Mouse (Mus musculus): ENCODE results near the gene Atp5d. TPM values are rescaled to one million over a fixed set of nuclear protein-coding genes. Genes with fewer than 3 reads are reported as not detected.
A peak's percentile ranks its signal among the peaks of the same experiment; 100 is the strongest.
"Not testable (repeated sequence)": the region's sequence is repeated elsewhere in the genome, so short reads cannot be mapped to it uniquely, and the experiment has no call there.

Gene Atp5d
- polyA plus RNA-seq, 1 experiment from 2014 or later: 536 TPM

DNA sequence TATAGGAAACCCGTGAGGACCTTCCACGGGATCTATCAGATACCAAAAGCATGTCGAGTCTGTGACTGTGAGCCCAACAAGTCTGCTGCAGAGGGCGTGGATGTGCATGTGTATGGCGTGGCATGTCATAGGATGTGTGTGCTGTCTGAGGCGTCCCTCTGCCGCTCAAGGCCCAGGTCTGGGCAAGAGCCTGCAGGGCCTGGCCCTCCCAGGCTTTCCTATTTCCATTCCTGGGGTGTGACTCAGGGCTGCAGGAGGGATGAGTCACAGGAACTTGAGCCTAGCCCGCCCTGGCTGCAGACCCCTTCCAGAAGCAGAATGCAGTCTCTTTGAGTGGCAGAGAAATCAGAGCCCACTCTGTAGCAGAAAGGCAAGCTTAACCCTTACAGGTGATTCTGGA is 25.3 kb downstream of the Atp5d start:
- H3K9me3 ChIP-seq (replicated peaks; ENCODE audit: control insufficient read depth, low read length): no peaks in the 10 kb centered on the region
- H3K4me1 ChIP-seq (ENCODE audit: control insufficient read depth, insufficient read depth, low read length): peaks cover 75% of the 10 kb centered on the region
- H3K27ac ChIP-seq (ENCODE audit: low read length): peak overlapping the region; percentile 81
- H3K36me3 ChIP-seq (ENCODE audit: control insufficient read depth, insufficient read depth, low read length): no peaks in the 10 kb centered on the region
- 0 out of 2 replicates have a peak overlapping the region, but pooled peaks have one; percentile 2 for H3K4me2 ChIP-seq (ENCODE audit: low read depth, low read length)
- no peak overlapping the region for H3K4me3 ChIP-seq (replicated peaks; ENCODE audit: low read length)
- 56% methylated on average over 8 of the region's 8 CpGs for WGBS
- no peaks in the 10 kb centered on the region for H3K27me3 ChIP-seq (ENCODE audit: control insufficient read depth, insufficient read depth, low read length)
- no peak for ATAC-seq (ENCODE audit: insufficient read depth, low FRiP score)
- H3K9ac ChIP-seq (ENCODE audit: low read length): peak overlapping the region; percentile 71

DNA sequence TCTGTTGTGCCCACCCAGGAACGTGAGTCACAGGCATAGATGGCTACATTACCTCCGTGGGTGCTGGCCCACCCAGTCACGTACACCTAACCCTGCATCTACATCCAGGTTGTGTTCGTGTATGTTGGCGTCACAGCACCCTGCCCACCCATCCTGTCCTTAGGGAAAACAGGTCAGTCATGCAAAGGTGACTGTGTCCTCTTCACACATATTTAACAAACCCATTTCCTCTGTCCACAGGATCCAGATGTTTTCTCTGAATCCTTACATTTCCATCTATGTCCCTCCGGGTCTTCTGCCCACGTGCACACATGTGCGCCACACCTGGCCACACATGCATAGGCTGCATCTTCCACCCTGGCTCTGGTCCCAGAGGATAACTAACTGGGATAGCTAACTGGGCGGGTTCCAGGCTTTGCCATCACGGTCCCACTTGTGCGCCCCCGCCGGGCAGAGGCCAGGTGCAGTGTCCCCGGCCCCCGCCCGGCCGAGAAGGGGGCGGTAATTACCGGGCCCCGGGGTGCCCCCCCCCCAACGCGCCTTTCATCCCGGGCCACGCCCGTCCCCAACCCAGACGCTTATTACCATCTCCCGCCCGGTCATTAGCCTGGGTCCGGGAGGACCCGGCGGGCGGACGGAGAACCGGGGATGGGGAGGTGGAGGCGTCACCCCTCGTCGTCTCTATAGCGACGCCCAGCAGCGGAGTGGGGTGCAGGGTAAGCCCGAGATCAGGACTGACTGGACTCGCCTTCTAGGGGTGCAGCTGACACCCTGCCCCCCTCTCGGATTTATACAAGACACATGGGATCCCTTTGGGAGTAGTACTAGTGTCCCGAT is 25.9 kb downstream of the Atp5d start:
- Histone ChIP-seq H3K9ac (ENCODE audit: low read length) (peak overlapping the region; percentile 71), H3K36me3 (ENCODE audit: control insufficient read depth, insufficient read depth, low read length) (no peaks in the 10 kb centered on the region), H3K4me1 (ENCODE audit: control insufficient read depth, insufficient read depth, low read length) (peaks cover 74% of the 10 kb centered on the region), H3K4me3 (replicated peaks; ENCODE audit: low read length) (peak overlapping the region; percentile 44), H3K27me3 (ENCODE audit: control insufficient read depth, insufficient read depth, low read length) (no peaks in the 10 kb centered on the region), H3K9me3 (replicated peaks; ENCODE audit: control insufficient read depth, low read length) (no peaks in the 10 kb centered on the region), H3K4me2 (ENCODE audit: low read depth, low read length) (peak overlapping the region; percentile 86), H3K27ac (ENCODE audit: low read length) (peak overlapping the region; percentile 81)
- 8% methylated on average over 44 of the region's 44 CpGs for WGBS
- ATAC-seq (ENCODE audit: insufficient read depth, low FRiP score): no peak

DNA sequence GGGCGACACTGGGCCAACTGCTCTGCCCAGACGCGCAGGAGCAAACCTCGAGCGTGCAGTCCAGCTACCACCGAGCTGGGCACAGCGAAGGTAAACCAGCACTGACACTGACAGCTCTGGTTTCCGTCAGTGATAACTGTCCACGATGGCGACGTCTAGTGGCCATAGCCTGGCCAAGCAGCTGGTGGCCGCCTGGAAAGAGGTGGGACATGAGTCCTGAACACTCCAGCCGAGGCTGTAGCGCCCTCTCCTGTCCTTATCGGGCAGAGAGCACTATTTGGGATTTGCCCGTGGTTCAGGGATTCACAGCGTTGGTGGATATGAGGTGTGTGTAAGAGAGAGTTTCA is 26.5 kb downstream of the Atp5d start:
- H3K9ac ChIP-seq (ENCODE audit: low read length): peak overlapping the region; percentile 71
- H3K4me1 ChIP-seq (ENCODE audit: control insufficient read depth, insufficient read depth, low read length): peaks cover 71% of the 10 kb centered on the region
- under 1% methylated on average over 17 of the region's 17 CpGs for WGBS

DNA sequence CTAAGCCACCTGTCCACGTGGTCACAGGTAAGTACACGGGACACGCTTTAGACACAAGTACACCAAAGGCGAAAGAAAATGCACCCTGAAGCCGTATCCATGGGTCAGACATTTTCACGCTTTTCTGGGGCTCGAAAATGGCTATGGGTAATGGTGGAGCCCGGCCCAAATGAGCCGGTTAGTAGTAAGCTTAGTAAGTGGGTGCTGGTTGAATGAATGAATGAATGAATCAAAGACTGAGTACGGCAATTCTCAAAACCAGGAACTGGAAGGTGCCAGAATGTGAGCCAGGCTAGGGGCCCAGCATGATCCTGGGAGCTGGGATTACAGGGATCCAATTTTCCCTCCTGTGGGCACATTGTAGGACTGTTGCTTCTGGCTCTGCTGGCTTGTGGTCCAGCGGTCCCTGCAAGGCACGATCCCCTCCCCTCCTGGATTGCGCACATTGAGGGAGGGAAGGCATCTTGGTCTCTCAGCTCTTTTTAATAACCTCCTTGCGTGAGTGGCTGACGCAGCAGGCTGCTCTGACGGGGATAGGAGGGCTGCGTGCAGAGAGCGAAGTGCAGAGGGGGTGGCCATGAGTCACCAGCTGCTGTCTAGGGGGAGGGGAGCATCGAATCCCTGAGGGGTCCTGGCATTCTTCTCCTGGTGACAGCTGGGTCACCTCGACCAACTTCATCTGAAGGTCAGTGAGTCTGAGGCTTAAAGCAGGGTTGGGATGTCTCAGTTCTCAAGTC is 27.1 kb downstream of the Atp5d start, which contains the start of gene Cirbp:
Gene Cirbp, plus strand, starts transcription at position 594 of the 737 bp plus-strand sequence.
- H3K9ac ChIP-seq (ENCODE audit: low read length): peak within 1 kb of the TSS; percentile 71
- 0 out of 2 replicates have a peak, but pooled peaks cover 3% of the 10 kb centered on the region for H3K36me3 ChIP-seq (ENCODE audit: control insufficient read depth, insufficient read depth, low read length)
- H3K4me2 ChIP-seq (ENCODE audit: low read depth, low read length): peak within 1 kb of the TSS; percentile 86
- no peak for ATAC-seq (ENCODE audit: insufficient read depth, low FRiP score)
- H3K4me1 ChIP-seq (ENCODE audit: control insufficient read depth, insufficient read depth, low read length): peaks cover 66% of the 10 kb centered on the region
- WGBS: 18% methylated on average over 20 of the region's 20 CpGs
- peak within 1 kb of the TSS; percentile 83 for H3K27ac ChIP-seq (ENCODE audit: low read length)
- H3K9me3 ChIP-seq (replicated peaks; ENCODE audit: control insufficient read depth, low read length): no peaks in the 10 kb centered on the region
- no peaks in the 10 kb centered on the region for H3K27me3 ChIP-seq (ENCODE audit: control insufficient read depth, insufficient read depth, low read length)
- H3K4me3 ChIP-seq (replicated peaks; ENCODE audit: low read length): peak within 1 kb of the TSS; percentile 75

More for the DNA sequence above, 26.5 kb downstream of the Atp5d start:
- Histone ChIP-seq H3K4me3 (replicated peaks; ENCODE audit: low read length) (peak overlapping the region; percentile 44), H3K9me3 (replicated peaks; ENCODE audit: control insufficient read depth, low read length) (no peaks in the 10 kb centered on the region), H3K27ac (ENCODE audit: low read length) (peak overlapping the region; percentile 81), H3K36me3 (ENCODE audit: control insufficient read depth, insufficient read depth, low read length) (no peaks in the 10 kb centered on the region), H3K4me2 (ENCODE audit: low read depth, low read length) (peak overlapping the region; percentile 86), H3K27me3 (ENCODE audit: control insufficient read depth, insufficient read depth, low read length) (no peaks in the 10 kb centered on the region)
- ATAC-seq (ENCODE audit: insufficient read depth, low FRiP score): peak; percentile 33

DNA sequence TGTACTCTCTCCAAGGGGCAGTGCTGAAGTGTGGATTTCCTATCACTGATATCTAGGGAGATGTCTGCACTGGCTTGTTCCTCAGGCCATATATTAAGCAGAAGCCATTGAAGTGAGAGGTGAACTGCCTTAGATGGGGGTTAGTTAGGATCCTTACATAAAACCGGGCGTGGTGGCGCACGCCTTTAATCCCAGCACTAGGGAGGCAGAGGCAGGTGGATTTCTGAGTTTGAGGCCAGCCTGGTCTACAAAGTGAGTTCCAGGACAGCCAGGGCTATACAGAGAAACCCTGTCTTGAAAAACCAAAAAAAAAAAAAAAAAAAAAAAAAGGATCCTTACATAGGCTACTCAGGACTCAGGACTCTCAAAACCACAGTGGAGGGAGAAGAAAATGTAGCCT is 27.7 kb downstream of the Atp5d start:
- not testable (repeated sequence) for H3K27me3 ChIP-seq (ENCODE audit: control insufficient read depth, insufficient read depth, low read length); H3K9me3 ChIP-seq (replicated peaks; ENCODE audit: control insufficient read depth, low read length); ATAC-seq (ENCODE audit: insufficient read depth, low FRiP score); H3K36me3 ChIP-seq (ENCODE audit: control insufficient read depth, insufficient read depth, low read length)
- Histone ChIP-seq H3K4me3 (replicated peaks; ENCODE audit: low read length) (peak overlapping the region; percentile 5; the same call in 1 of the 2 replicates), H3K4me2 (ENCODE audit: low read depth, low read length) (peak overlapping the region; percentile 86; the same call in 1 of the 2 replicates), H3K4me1 (ENCODE audit: control insufficient read depth, insufficient read depth, low read length) (peaks cover 60% of the 10 kb centered on the region), H3K9ac (ENCODE audit: low read length) (peak overlapping the region; percentile 63; the same call in 1 of the 2 replicates), H3K27ac (ENCODE audit: low read length) (peak overlapping the region; percentile 81)
- whole genome bisulfite sequencing: 84% methylated on average over 4 of the region's 4 CpGs

DNA sequence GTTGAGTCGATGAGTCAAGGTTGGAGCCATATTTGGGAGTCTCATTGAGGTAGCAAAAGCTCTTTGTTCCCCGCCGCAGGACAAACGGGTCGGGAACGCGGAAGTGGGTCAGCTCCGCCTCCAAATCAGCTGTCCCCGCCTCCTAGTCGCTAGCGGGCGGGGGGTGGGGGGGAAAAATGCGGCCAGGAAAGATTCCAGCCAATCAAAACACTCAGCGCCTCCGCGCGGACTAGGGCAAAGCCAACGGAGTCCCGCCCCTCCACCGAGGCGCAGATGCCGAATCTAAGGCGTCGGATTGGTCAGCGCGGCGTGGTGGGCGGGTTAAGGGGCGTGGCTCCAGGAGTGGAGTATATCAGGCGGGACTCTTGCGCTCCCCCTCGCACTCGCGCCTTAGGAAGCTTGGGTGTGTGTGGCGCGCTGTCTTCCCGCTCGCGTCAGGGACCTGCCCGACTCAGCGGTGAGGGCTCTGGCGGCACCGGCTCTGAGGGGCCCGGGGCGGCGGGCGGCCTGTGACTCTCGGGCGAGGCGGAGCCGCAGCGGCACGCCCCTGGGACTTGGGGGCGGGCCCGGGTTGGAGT is 29.1 kb downstream of the Atp5d start:
- Histone ChIP-seq H3K4me1 (ENCODE audit: control insufficient read depth, insufficient read depth, low read length) (peaks cover 54% of the 10 kb centered on the region), H3K9ac (ENCODE audit: low read length) (peak overlapping the region; percentile 93), H3K27ac (ENCODE audit: low read length) (peak overlapping the region; percentile 99), H3K27me3 (ENCODE audit: control insufficient read depth, insufficient read depth, low read length) (no peaks in the 10 kb centered on the region), H3K36me3 (ENCODE audit: control insufficient read depth, insufficient read depth, low read length) (peaks cover 14% of the 10 kb centered on the region; the same call in 1 of the 2 replicates), H3K4me3 (replicated peaks; ENCODE audit: low read length) (peak overlapping the region; percentile 75), H3K9me3 (replicated peaks; ENCODE audit: control insufficient read depth, low read length) (no peaks in the 10 kb centered on the region), H3K4me2 (ENCODE audit: low read depth, low read length) (peak overlapping the region; percentile 92)
- ATAC-seq (ENCODE audit: insufficient read depth, low FRiP score): peak; percentile 93
- under 1% methylated on average over 55 of the region's 55 CpGs for WGBS

DNA sequence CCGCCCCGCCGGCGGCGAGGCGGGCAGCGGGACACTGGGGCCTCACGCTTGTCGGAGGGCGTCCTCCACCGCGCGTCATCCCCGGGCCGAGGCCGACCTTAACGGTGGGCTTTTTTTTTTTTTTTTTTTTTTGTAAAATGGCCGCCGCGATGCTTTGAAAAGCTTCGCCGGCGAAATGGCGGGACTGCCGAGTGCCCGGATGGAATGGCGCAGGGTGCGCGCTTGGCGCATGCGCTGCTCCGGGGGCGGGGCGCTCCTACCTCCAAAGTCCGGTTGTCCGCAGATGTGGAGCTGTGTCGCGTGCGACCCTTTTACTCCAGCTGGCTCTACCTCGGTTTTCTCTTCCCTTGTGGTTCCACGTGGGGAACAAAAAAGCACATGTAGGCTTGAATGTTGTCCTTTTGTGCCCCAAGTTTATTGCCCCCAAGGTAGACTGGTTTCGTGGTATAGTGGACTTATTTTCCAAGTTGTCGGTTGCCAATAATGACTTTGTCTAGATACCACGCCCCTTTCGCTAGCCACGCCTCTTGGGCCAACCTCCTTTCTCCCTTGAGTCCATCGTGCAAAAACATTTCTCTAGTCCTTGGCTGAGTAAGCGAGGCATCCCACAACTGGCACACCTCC is 29.7 kb downstream of the Atp5d start:
- H3K9me3 ChIP-seq (replicated peaks; ENCODE audit: control insufficient read depth, low read length): no peaks in the 10 kb centered on the region
- no peaks in the 10 kb centered on the region for H3K27me3 ChIP-seq (ENCODE audit: control insufficient read depth, insufficient read depth, low read length)
- ATAC-seq (ENCODE audit: insufficient read depth, low FRiP score): peak; percentile 22
- peaks cover 50% of the 10 kb centered on the region for H3K4me1 ChIP-seq (ENCODE audit: control insufficient read depth, insufficient read depth, low read length)
- WGBS: under 1% methylated on average over 48 of the region's 48 CpGs
- H3K9ac ChIP-seq (ENCODE audit: low read length): peak overlapping the region; percentile 93
- H3K27ac ChIP-seq (ENCODE audit: low read length): peak overlapping the region; percentile 99
- H3K4me2 ChIP-seq (ENCODE audit: low read depth, low read length): peak overlapping the region; percentile 92
- H3K4me3 ChIP-seq (replicated peaks; ENCODE audit: low read length): peak overlapping the region; percentile 75
- H3K36me3 ChIP-seq (ENCODE audit: control insufficient read depth, insufficient read depth, low read length): peaks cover 14% of the 10 kb centered on the region; the same call in 1 of the 2 replicates

DNA sequence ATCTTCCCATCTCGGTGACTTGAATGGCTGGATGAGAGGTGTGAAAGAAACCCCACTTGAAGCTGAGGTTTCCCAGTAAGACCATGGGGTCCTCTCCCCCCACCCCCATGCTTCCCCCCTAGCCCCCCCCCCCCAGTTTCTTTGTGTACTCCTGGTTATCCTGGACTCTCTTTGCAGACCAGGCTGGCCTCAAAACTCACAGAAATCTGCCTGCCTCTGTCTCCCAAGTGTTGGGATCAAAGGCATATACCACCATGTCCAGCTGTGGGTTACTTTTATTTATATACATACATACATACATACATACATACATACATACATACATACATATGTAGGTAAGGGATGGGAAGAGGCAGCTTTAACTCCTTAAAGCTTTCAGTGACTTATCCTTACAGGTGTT is 30.6 kb downstream of the Atp5d start:
- Histone ChIP-seq H3K36me3 (ENCODE audit: control insufficient read depth, insufficient read depth, low read length) (peaks cover 14% of the 10 kb centered on the region; the same call in 1 of the 2 replicates), H3K9ac (ENCODE audit: low read length) (peak overlapping the region; percentile 93), H3K27ac (ENCODE audit: low read length) (0 out of 2 replicates have a peak overlapping the region, but pooled peaks have one; percentile 99), H3K4me1 (ENCODE audit: control insufficient read depth, insufficient read depth, low read length) (peaks cover 42% of the 10 kb centered on the region), H3K27me3 (ENCODE audit: control insufficient read depth, insufficient read depth, low read length) (no peaks in the 10 kb centered on the region), H3K4me3 (replicated peaks; ENCODE audit: low read length) (peak overlapping the region; percentile 75), H3K9me3 (replicated peaks; ENCODE audit: control insufficient read depth, low read length) (no peaks in the 10 kb centered on the region), H3K4me2 (ENCODE audit: low read depth, low read length) (peak overlapping the region; percentile 92)
- no peak for ATAC-seq (ENCODE audit: insufficient read depth, low FRiP score)
- WGBS: 56% methylated on average over 1 of the region's 1 CpGs

All from stomach, embryonic 16.5 days (tissue).